Mouse (Mus musculus): ENCODE measurements around the gene Lpar3. TPM values are rescaled to one million over a fixed set of nuclear protein-coding genes. Genes with fewer than 3 reads are reported as not detected.

The Lpar3 gene
- polyA plus RNA-seq, 1 experiment = 0.01 TPM

- no peaks in the 10 kb centered on the region for H3K9me3 ChIP-seq (ENCODE audit: control insufficient read depth, low read length)
- no peaks in the 10 kb centered on the region for H3K4me1 ChIP-seq (ENCODE audit: control insufficient read depth)
- no peak overlapping the region for H3K4me3 ChIP-seq (replicated peaks)
- TF ChIP-seq TAL1 (IDR thresholded peaks at IDR 0.05; ENCODE audit: low read length) = no peak
- no peak for TF ChIP-seq GATA1 (IDR thresholded peaks at IDR 0.05; ENCODE audit: low read length)
- no peaks in the 10 kb centered on the region for H3K36me3 ChIP-seq (ENCODE audit: control insufficient read depth)
- no peaks in the 10 kb centered on the region for H3K27me3 ChIP-seq (ENCODE audit: control insufficient read depth)
Measured at GRCm38 (mm10) chr3:146262536-146262935, 41.8 kb downstream of the Lpar3 start.

- Histone ChIP-seq H3K4me1 (ENCODE audit: control insufficient read depth) (no peaks in the 10 kb centered on the region), H3K36me3 (ENCODE audit: control insufficient read depth) (no peaks in the 10 kb centered on the region), H3K9me3 (ENCODE audit: control insufficient read depth, low read length) (no peaks in the 10 kb centered on the region), H3K4me3 (replicated peaks) (no peak overlapping the region), H3K27me3 (ENCODE audit: control insufficient read depth) (no peaks in the 10 kb centered on the region)
- no peak for TF ChIP-seq TAL1 (IDR thresholded peaks at IDR 0.05; ENCODE audit: low read length)
- no peak for TF ChIP-seq GATA1 (IDR thresholded peaks at IDR 0.05; ENCODE audit: low read length)
Measured at GRCm38 (mm10) chr3:146264146-146264545, 43.4 kb downstream of the Lpar3 start.

- H3K4me3 ChIP-seq (replicated peaks) = no peak overlapping the region
Measured at GRCm38 (mm10) chr3:146265545-146266130, 44.9 kb downstream of the Lpar3 start.

GRCm38 (mm10) chr3:146268024-146268801 lies 47.5 kb downstream of the Lpar3 start:
- no peaks in the 10 kb centered on the region for H3K9me3 ChIP-seq (ENCODE audit: control insufficient read depth, low read length)
- no peaks in the 10 kb centered on the region for H3K27me3 ChIP-seq (ENCODE audit: control insufficient read depth)

More at GRCm38 (mm10) chr3:146265545-146266130, 44.9 kb downstream of the Lpar3 start:
- Histone ChIP-seq H3K9me3 (ENCODE audit: control insufficient read depth, low read length) (no peaks in the 10 kb centered on the region), H3K36me3 (ENCODE audit: control insufficient read depth) (no peaks in the 10 kb centered on the region), H3K27me3 (ENCODE audit: control insufficient read depth) (no peaks in the 10 kb centered on the region), H3K4me1 (ENCODE audit: control insufficient read depth) (no peaks in the 10 kb centered on the region)
- no peak for TF ChIP-seq TAL1 (IDR thresholded peaks at IDR 0.05; ENCODE audit: low read length)
- no peak for TF ChIP-seq GATA1 (IDR thresholded peaks at IDR 0.05; ENCODE audit: low read length)

GRCm38 (mm10) chr3:146274503-146274902 lies 53.7 kb downstream of the Lpar3 start:
- H3K27me3 ChIP-seq (ENCODE audit: control insufficient read depth) = no peaks in the 10 kb centered on the region; the same call in 1 of the 2 replicates
- no peaks in the 10 kb centered on the region for H3K4me1 ChIP-seq (ENCODE audit: control insufficient read depth)
- TF ChIP-seq TAL1 (IDR thresholded peaks at IDR 0.05; ENCODE audit: low read length) (no peak), GATA1 (IDR thresholded peaks at IDR 0.05; ENCODE audit: low read length) (no peak)
- no peaks in the 10 kb centered on the region for H3K9me3 ChIP-seq (ENCODE audit: control insufficient read depth, low read length)
- no peaks in the 10 kb centered on the region for H3K36me3 ChIP-seq (ENCODE audit: control insufficient read depth)
- no peak overlapping the region for H3K4me3 ChIP-seq (replicated peaks)

More at GRCm38 (mm10) chr3:146268024-146268801, 47.5 kb downstream of the Lpar3 start:
- TF ChIP-seq TAL1 (IDR thresholded peaks at IDR 0.05; ENCODE audit: low read length) (no peak), GATA1 (IDR thresholded peaks at IDR 0.05; ENCODE audit: low read length) (no peak)
- H3K36me3 ChIP-seq (ENCODE audit: control insufficient read depth) = no peaks in the 10 kb centered on the region
- H3K4me1 ChIP-seq (ENCODE audit: control insufficient read depth) = no peaks in the 10 kb centered on the region
- no peak overlapping the region for H3K4me3 ChIP-seq (replicated peaks)

GRCm38 (mm10) chr3:146275360-146276025 lies 54.7 kb downstream of the Lpar3 start:
- H3K4me1 ChIP-seq (ENCODE audit: control insufficient read depth) = no peaks in the 10 kb centered on the region
- H3K9me3 ChIP-seq (ENCODE audit: control insufficient read depth, low read length) = no peaks in the 10 kb centered on the region
- H3K36me3 ChIP-seq (ENCODE audit: control insufficient read depth) = no peaks in the 10 kb centered on the region
- H3K27me3 ChIP-seq (ENCODE audit: control insufficient read depth) = no peaks in the 10 kb centered on the region; the same call in 1 of the 2 replicates
- H3K4me3 ChIP-seq (replicated peaks) = no peak overlapping the region
- TF ChIP-seq TAL1 (IDR thresholded peaks at IDR 0.05; ENCODE audit: low read length) (no peak), GATA1 (IDR thresholded peaks at IDR 0.05; ENCODE audit: low read length) (no peak)

- no peaks in the 10 kb centered on the region for H3K36me3 ChIP-seq (ENCODE audit: control insufficient read depth)
- H3K4me3 ChIP-seq (replicated peaks) = no peak overlapping the region
- H3K9me3 ChIP-seq (ENCODE audit: control insufficient read depth, low read length) = no peaks in the 10 kb centered on the region
- TF ChIP-seq GATA1 (IDR thresholded peaks at IDR 0.05; ENCODE audit: low read length) = no peak
- no peak for TF ChIP-seq TAL1 (IDR thresholded peaks at IDR 0.05; ENCODE audit: low read length)
- H3K4me1 ChIP-seq (ENCODE audit: control insufficient read depth) = no peaks in the 10 kb centered on the region
- H3K27me3 ChIP-seq (ENCODE audit: control insufficient read depth) = no peaks in the 10 kb centered on the region; the same call in 1 of the 2 replicates
Measured at GRCm38 (mm10) chr3:146276026-146276409, 55.3 kb downstream of the Lpar3 start.

- Histone ChIP-seq H3K4me1 (ENCODE audit: control insufficient read depth) (no peaks in the 10 kb centered on the region), H3K27me3 (ENCODE audit: control insufficient read depth) (no peaks in the 10 kb centered on the region; the same call in 1 of the 2 replicates), H3K9me3 (ENCODE audit: control insufficient read depth, low read length) (no peaks in the 10 kb centered on the region), H3K36me3 (ENCODE audit: control insufficient read depth) (no peaks in the 10 kb centered on the region), H3K4me3 (replicated peaks) (no peak overlapping the region)
- no peak for TF ChIP-seq TAL1 (IDR thresholded peaks at IDR 0.05; ENCODE audit: low read length)
- TF ChIP-seq GATA1 (IDR thresholded peaks at IDR 0.05; ENCODE audit: low read length) = no peak
Measured at GRCm38 (mm10) chr3:146276991-146277390, 56.2 kb downstream of the Lpar3 start.

- Histone ChIP-seq H3K27me3 (ENCODE audit: control insufficient read depth) (no peaks in the 10 kb centered on the region; the same call in 1 of the 2 replicates), H3K9me3 (ENCODE audit: control insufficient read depth, low read length) (no peaks in the 10 kb centered on the region), H3K4me1 (ENCODE audit: control insufficient read depth) (no peaks in the 10 kb centered on the region), H3K4me3 (replicated peaks) (no peak overlapping the region), H3K36me3 (ENCODE audit: control insufficient read depth) (no peaks in the 10 kb centered on the region)
- TF ChIP-seq GATA1 (IDR thresholded peaks at IDR 0.05; ENCODE audit: low read length) (no peak), TAL1 (IDR thresholded peaks at IDR 0.05; ENCODE audit: low read length) (no peak)
Measured at GRCm38 (mm10) chr3:146277456-146277855, 56.7 kb downstream of the Lpar3 start.
